Mouse (Mus musculus): ENCODE data around the gene Smarcd1. TPM values are rescaled to one million over a fixed set of nuclear protein-coding genes. Genes with fewer than 3 reads are reported as not detected.

Gene Smarcd1
- polyA plus RNA-seq (2012; rRNA removed): 150 and 157 TPM in 2 replicates

GRCm38 (mm10) chr15:99701999-99702900 lies at the start of gene Smarcd1:
Gene Smarcd1 (plus strand): TSS chr15:99702129.
- H3K4me3 ChIP-seq (ENCODE audit: insufficient read depth, low read length): peak within 1 kb of the TSS; percentile 50
- no peak; the same call in 1 of the 2 replicates for TF ChIP-seq POLR2A (IDR thresholded peaks at IDR 0.05; ENCODE audit: extremely low read depth, insufficient read depth, low read length)
- TF ChIP-seq CTCF (IDR thresholded peaks at IDR 0.05; ENCODE audit: extremely low read depth, insufficient read depth, low read length): peak; percentile 65
- H3K4me1 ChIP-seq (ENCODE audit: control insufficient read depth, insufficient read depth, low read length): no peaks in the 10 kb centered on the region; the same call in 1 of the 2 replicates
- H3K27ac ChIP-seq (ENCODE audit: insufficient read depth, low read length): peak within 1 kb of the TSS; percentile 93

- TF ChIP-seq CTCF (IDR thresholded peaks at IDR 0.05; ENCODE audit: extremely low read depth, insufficient read depth, low read length): no peak; the same call in 1 of the 2 replicates
- no peak for TF ChIP-seq POLR2A (IDR thresholded peaks at IDR 0.05; ENCODE audit: extremely low read depth, insufficient read depth, low read length)
- Histone ChIP-seq H3K4me3 (ENCODE audit: insufficient read depth, low read length) (no peak overlapping the region), H3K27ac (ENCODE audit: insufficient read depth, low read length) (no peak overlapping the region), H3K4me1 (ENCODE audit: control insufficient read depth, insufficient read depth, low read length) (no peaks in the 10 kb centered on the region)
These were observed 48.6 kb upstream of the Smarcd1 start for GRCm38 (mm10) chr15:99653291-99653690.

DNA sequence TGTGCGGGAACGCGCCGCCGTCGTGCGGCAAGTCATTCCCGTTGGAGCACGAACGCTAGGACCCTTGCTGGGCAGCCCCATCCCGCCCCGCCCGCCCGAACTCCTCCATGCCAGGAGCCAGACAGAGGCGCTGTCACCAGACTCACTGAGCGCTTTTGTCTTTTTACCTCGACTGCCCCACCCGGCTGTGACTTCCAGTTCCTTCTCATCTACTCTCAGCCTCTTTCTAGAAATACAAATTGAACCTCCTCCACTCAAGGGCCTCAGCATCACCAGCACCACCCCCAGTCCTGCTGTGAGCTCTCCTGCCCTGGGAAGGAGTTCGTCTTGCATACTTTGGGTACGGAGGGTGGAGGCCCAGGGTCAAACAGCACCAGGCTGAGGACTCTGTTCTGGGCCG lies 48.1 kb upstream of the Smarcd1 start:
- Histone ChIP-seq H3K4me3 (ENCODE audit: insufficient read depth, low read length) (no peak overlapping the region), H3K4me1 (ENCODE audit: control insufficient read depth, insufficient read depth, low read length) (no peaks in the 10 kb centered on the region), H3K27ac (ENCODE audit: insufficient read depth, low read length) (no peak overlapping the region)
- no peak for TF ChIP-seq CTCF (IDR thresholded peaks at IDR 0.05; ENCODE audit: extremely low read depth, insufficient read depth, low read length)
- no peak for TF ChIP-seq POLR2A (IDR thresholded peaks at IDR 0.05; ENCODE audit: extremely low read depth, insufficient read depth, low read length)

DNA sequence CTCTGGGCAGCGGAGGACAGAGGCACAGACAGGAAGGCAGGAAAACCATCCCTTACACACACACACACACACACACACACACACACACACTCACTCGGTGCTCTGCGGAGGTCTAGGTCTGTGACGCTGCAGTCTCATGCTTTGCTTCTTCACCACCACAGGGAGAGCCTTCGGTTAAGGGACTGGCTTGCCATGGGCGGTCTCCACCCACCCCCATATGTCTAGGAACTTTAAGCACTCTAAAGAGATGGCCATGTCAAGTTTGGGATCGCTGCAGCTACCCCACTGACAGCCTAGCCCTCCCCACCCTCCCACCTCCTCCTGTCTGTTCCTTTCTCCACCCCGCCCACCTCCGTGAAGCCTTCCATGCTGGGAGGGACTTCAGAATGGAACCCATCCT lies 46.0 kb upstream of the Smarcd1 start:
- Histone ChIP-seq H3K4me3 (ENCODE audit: insufficient read depth, low read length) (no peak overlapping the region), H3K4me1 (ENCODE audit: control insufficient read depth, insufficient read depth, low read length) (no peaks in the 10 kb centered on the region), H3K27ac (ENCODE audit: insufficient read depth, low read length) (no peak overlapping the region)
- no peak for TF ChIP-seq POLR2A (IDR thresholded peaks at IDR 0.05; ENCODE audit: extremely low read depth, insufficient read depth, low read length)
- TF ChIP-seq CTCF (IDR thresholded peaks at IDR 0.05; ENCODE audit: extremely low read depth, insufficient read depth, low read length): no peak

- Histone ChIP-seq H3K4me1 (ENCODE audit: control insufficient read depth, insufficient read depth, low read length) (peaks cover 2% of the 10 kb centered on the region; the same call in 1 of the 2 replicates), H3K27ac (ENCODE audit: insufficient read depth, low read length) (no peak overlapping the region), H3K4me3 (ENCODE audit: insufficient read depth, low read length) (no peak overlapping the region)
- TF ChIP-seq CTCF (IDR thresholded peaks at IDR 0.05; ENCODE audit: extremely low read depth, insufficient read depth, low read length) (no peak), POLR2A (IDR thresholded peaks at IDR 0.05; ENCODE audit: extremely low read depth, insufficient read depth, low read length) (no peak)
These were observed 43.5 kb upstream of the Smarcd1 start for GRCm38 (mm10) chr15:99658437-99658836.

GRCm38 (mm10) chr15:99661121-99661830 lies 40.7 kb upstream of the Smarcd1 start:
- Histone ChIP-seq H3K4me1 (ENCODE audit: control insufficient read depth, insufficient read depth, low read length) (peaks cover 6% of the 10 kb centered on the region), H3K4me3 (ENCODE audit: insufficient read depth, low read length) (no peak overlapping the region), H3K27ac (ENCODE audit: insufficient read depth, low read length) (no peak overlapping the region)
- TF ChIP-seq CTCF (IDR thresholded peaks at IDR 0.05; ENCODE audit: extremely low read depth, insufficient read depth, low read length): no peak
- TF ChIP-seq POLR2A (IDR thresholded peaks at IDR 0.05; ENCODE audit: extremely low read depth, insufficient read depth, low read length): no peak

- Histone ChIP-seq H3K4me1 (ENCODE audit: control insufficient read depth, insufficient read depth, low read length) (peaks cover 6% of the 10 kb centered on the region), H3K27ac (ENCODE audit: insufficient read depth, low read length) (no peak overlapping the region), H3K4me3 (ENCODE audit: insufficient read depth, low read length) (no peak overlapping the region)
- no peak for TF ChIP-seq CTCF (IDR thresholded peaks at IDR 0.05; ENCODE audit: extremely low read depth, insufficient read depth, low read length)
- no peak for TF ChIP-seq POLR2A (IDR thresholded peaks at IDR 0.05; ENCODE audit: extremely low read depth, insufficient read depth, low read length)
These were observed 39.6 kb upstream of the Smarcd1 start for GRCm38 (mm10) chr15:99662371-99662770.

DNA sequence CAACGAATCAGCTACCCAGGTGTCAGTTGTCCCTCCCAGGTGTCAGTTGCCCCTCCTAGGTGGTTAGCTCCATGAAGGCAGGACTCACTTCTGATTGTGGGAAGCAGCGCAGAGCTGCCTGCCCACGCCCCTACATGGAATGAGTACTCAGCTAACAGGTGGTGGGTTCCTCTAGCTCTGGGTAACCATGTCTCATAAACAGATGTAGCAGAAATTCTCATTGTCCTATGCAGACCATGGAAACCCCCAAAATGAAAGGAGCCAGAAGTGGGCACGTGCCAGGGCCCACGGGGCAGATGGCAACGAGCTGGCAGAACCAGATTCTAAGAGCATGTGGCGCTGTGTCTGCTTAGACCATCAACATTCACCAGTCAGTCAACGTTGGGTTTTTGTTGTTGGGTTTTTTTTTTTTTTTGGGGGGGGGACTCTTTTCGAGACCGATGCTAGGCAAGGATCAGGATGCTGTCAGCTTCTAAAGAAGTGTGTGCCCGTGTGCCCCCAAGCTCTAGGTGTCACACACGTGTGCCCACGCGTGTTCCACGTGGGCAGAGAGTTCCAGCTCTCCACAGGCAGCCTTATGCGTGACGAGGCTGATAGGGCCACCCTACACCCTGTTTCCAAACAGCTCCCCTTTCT lies 37.8 kb upstream of the Smarcd1 start:
- H3K4me1 ChIP-seq (ENCODE audit: control insufficient read depth, insufficient read depth, low read length): peaks cover 6% of the 10 kb centered on the region
- TF ChIP-seq CTCF (IDR thresholded peaks at IDR 0.05; ENCODE audit: extremely low read depth, insufficient read depth, low read length) (no peak), POLR2A (IDR thresholded peaks at IDR 0.05; ENCODE audit: extremely low read depth, insufficient read depth, low read length) (no peak)

More for the DNA sequence above, 37.8 kb upstream of the Smarcd1 start:
- H3K4me3 ChIP-seq (ENCODE audit: insufficient read depth, low read length): peak overlapping the region; percentile 28; the same call in 1 of the 2 replicates
- no peak overlapping the region for H3K27ac ChIP-seq (ENCODE audit: insufficient read depth, low read length)
